Mouse (Mus musculus): ENCODE measurements around the gene Tbc1d24.

Gene Tbc1d24

GRCm38 (mm10) chr17:24154463-24154862, 50.9 kb downstream of the Tbc1d24 start:
- TF ChIP-seq GATA4 (IDR thresholded peaks at IDR 0.05; ENCODE audit: insufficient replicate concordance, low read length): no peak

- TF ChIP-seq GATA4 (IDR thresholded peaks at IDR 0.05; ENCODE audit: insufficient replicate concordance, low read length): no peak
Observed at GRCm38 (mm10) chr17:24151890-24152563, 53.3 kb downstream of the Tbc1d24 start.

- TF ChIP-seq GATA4 (IDR thresholded peaks at IDR 0.05; ENCODE audit: insufficient replicate concordance, low read length): no peak
Observed at GRCm38 (mm10) chr17:24151382-24151781, 54.0 kb downstream of the Tbc1d24 start.

GRCm38 (mm10) chr17:24150824-24151223, 54.5 kb downstream of the Tbc1d24 start, which contains the start of gene Pdpk1:
Gene Pdpk1 (minus strand): TSS chr17:24150924.
- no peak for TF ChIP-seq GATA4 (IDR thresholded peaks at IDR 0.05; ENCODE audit: insufficient replicate concordance, low read length)

- TF ChIP-seq GATA4 (IDR thresholded peaks at IDR 0.05; ENCODE audit: insufficient replicate concordance, low read length): no peak
Observed at GRCm38 (mm10) chr17:24149421-24149820, 55.9 kb downstream of the Tbc1d24 start.

- no peak for TF ChIP-seq GATA4 (IDR thresholded peaks at IDR 0.05; ENCODE audit: insufficient replicate concordance, low read length)
Observed at GRCm38 (mm10) chr17:24142897-24143296, 62.5 kb downstream of the Tbc1d24 start.

- TF ChIP-seq GATA4 (IDR thresholded peaks at IDR 0.05; ENCODE audit: insufficient replicate concordance, low read length): no peak
Observed at GRCm38 (mm10) chr17:24141425-24141920, 63.9 kb downstream of the Tbc1d24 start.

GRCm38 (mm10) chr17:24140845-24141424, 64.4 kb downstream of the Tbc1d24 start:
- TF ChIP-seq GATA4 (IDR thresholded peaks at IDR 0.05; ENCODE audit: insufficient replicate concordance, low read length): no peak

- TF ChIP-seq GATA4 (IDR thresholded peaks at IDR 0.05; ENCODE audit: insufficient replicate concordance, low read length): no peak
Observed at GRCm38 (mm10) chr17:24139968-24140367, 65.4 kb downstream of the Tbc1d24 start.

GRCm38 (mm10) chr17:24139256-24139655, 66.1 kb downstream of the Tbc1d24 start:
- TF ChIP-seq GATA4 (IDR thresholded peaks at IDR 0.05; ENCODE audit: insufficient replicate concordance, low read length): no peak

- TF ChIP-seq GATA4 (IDR thresholded peaks at IDR 0.05; ENCODE audit: insufficient replicate concordance, low read length): no peak
Observed at GRCm38 (mm10) chr17:24137226-24137880, 68.0 kb downstream of the Tbc1d24 start.

- no peak for TF ChIP-seq GATA4 (IDR thresholded peaks at IDR 0.05; ENCODE audit: insufficient replicate concordance, low read length)
Observed at GRCm38 (mm10) chr17:24134062-24134461, 71.3 kb downstream of the Tbc1d24 start.

- TF ChIP-seq GATA4 (IDR thresholded peaks at IDR 0.05; ENCODE audit: insufficient replicate concordance, low read length): no peak
Observed at GRCm38 (mm10) chr17:24131570-24131969, 73.8 kb downstream of the Tbc1d24 start.

GRCm38 (mm10) chr17:24127592-24127991, 77.8 kb downstream of the Tbc1d24 start:
- TF ChIP-seq GATA4 (IDR thresholded peaks at IDR 0.05; ENCODE audit: insufficient replicate concordance, low read length): no peak

- no peak for TF ChIP-seq GATA4 (IDR thresholded peaks at IDR 0.05; ENCODE audit: insufficient replicate concordance, low read length)
Observed at GRCm38 (mm10) chr17:24126801-24127200, 78.6 kb downstream of the Tbc1d24 start.
